Mouse (Mus musculus) testis, postnatal 10 days (tissue): ENCODE data around the gene Pgbd5.

ENCODE experiments used
- DNase-seq: peaks from one replicate; pipeline ENCODE4 v3.0.0; 2021; ENCODE audit warnings: low spot score

Pgbd5 gene

DNA sequence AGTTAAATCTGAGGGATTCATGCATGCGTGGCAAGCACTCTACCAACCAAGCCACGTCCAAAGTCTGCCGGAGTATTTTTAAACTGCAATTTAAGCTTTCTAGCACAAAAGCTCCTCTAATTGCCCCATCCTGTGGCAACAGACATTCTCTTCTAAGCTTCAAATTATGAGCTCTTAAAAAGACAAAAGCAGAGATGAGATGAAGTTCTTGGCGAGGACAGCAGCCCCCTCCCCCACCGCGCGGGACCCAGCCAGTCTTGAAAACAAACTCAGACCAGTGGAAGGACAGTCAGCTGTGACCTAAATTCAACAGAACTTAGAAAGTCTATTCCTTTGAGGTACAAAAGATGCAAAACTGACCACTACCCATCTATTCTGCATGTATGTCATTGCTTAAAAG, 48.3 kb downstream of the Pgbd5 start:
- DNase-seq: no peak

DNA sequence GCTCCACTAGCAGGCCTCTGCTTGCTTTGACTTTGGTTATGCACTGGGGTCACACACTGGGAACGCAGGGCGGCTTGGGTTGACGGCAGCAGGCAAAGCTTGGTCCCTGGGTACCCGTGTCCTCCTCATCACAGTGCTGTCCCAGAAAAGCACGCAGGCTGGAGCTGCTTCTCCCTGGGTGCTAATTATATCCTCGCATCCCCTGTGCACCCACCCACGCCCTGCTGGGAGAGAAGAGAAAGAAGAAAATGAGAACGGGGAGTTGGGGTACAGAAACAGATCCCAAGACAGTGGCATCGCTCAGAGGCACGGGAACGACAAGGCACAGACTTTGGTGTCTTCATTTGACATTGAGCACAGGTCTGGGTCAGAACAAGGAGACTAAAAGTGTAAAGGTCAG, 50.0 kb downstream of the Pgbd5 start:
- DNase-seq: no peak

DNA sequence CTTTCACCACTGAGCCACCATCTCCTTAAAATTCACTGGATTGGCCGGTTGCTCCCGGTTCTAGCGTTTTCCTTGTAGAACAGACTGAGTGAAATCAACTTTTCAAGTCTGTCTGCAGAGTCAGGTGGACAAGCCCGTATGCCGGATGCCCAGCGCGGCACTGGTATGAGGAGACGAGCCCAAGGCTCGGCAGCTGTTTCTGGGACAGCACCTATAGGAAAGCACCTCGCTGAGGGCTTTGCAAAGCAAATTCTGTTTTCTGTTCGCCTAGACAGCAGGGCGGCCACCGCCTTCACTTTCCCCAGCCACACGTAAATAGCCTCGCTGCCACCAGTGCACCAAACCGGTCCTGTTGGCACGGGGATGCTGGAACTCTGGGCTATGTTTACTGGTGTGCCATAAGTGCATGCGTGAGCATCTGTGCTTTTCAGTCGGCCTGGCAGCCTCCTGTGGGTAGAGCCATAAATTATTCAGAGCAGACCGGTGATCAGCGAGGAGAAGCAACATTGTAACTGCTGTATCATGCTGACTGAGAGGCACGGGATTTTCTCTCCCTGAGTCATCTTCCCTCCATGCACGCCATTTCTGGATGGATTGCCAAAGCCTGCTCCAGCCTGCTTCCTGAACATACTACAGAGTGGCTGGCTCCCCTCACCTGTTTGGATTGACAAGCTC, 53.1 kb downstream of the Pgbd5 start:
- DNase-seq: no peak

DNA sequence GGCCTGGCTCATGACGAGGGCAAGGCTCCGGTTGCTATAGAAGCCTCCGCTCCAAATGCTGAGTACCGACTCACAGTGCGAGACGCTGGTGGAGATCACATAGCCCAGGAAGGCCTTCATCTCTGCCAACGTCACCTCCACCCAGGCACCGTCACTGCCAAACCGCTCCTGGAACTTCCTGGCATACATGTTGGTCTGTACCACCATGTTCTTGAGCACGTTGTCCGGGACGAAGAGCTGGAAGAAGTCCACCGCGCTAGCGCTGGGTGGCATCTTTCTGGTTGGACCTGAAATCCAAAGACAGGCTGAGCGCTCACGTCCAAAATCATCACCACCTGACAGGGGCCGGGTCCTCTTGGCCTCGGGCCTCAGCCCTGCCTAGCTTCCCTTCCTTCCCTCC, 55.1 kb downstream of the Pgbd5 start:
- DNase-seq: no peak

DNA sequence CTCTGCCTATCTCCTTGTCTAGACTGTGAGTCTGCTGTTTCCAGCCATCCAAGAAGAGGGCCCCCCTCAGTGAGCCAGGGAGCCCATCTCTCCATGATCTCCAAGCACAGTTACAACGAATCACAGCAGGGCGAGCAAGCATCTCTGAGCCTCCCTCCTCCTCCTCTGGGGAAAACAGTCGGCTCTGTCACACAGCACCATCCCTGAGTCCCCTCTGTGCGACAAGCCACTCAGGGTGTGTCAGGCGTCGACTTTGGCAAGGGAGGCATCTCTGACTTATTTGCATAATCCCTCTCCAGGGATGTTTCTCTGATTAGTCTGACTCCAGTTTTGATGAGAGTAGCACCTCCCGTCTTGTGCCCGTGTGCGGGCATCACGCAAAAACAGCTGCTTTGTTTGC, 57.2 kb downstream of the Pgbd5 start:
- DNase-seq: no peak

DNA sequence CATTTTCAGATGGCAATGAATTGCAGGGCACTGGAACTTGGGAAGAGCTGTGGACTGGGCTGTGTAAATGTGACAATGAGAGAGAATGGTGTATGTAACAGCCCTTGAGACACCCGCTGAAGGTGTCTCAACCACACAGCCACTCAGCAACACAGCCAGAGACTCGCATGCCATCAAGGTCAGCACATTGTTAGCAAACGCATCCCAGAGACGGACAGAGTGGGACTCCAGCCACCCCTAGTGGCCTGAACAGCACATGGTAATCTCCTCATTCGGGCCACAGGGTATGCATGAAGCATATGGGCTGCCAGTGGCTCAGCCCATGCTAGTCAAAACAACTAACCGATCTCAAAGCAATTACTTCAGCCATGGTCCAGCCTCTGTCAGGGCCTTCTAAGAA, 60.2 kb downstream of the Pgbd5 start:
- no peak for DNase-seq

- DNase-seq: no peak
Measured at GRCm38 (mm10) chr8:124376406-124376805, 63.1 kb downstream of the Pgbd5 start.

GRCm38 (mm10) chr8:124375727-124376126, 63.7 kb downstream of the Pgbd5 start:
- no peak for DNase-seq

DNA sequence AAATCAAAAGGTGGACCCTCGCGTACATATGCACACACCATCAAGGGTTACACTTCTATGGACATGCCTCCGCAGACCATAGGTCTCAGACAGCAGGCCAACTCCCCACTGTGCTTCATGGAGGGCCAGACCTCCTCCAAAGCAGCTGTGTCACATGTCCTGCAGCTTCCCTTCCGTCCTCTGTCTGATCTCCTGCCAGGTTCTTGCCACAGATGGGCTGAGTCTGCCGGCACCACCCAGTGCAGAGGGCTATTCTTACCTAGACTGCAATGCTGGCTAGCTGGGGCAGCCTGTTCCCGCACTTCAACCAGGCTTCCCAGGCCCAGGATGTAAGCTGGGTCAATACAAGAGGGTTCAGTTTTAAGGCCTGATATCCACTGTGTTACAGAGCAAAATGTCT, 64.3 kb downstream of the Pgbd5 start:
- no peak for DNase-seq

DNA sequence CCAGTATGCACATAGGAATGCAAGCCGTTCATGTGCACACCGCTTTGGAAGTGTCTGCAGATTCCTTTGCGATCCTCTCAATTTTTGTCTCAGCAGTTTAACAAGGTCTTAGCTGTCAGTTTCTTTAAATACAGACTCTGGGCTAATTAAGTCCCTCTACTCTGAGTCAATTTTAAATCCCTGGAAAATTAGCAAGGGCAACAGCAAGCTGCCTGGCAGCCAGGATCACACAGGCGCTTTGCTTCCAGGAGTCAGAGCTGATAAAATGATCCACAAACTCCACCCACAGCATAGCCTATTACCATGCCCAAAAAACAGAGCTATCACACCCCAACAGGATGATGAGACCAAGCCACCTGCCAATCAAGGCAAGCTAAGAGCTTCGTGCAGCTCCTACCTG, 65.7 kb downstream of the Pgbd5 start:
- no peak for DNase-seq

DNA sequence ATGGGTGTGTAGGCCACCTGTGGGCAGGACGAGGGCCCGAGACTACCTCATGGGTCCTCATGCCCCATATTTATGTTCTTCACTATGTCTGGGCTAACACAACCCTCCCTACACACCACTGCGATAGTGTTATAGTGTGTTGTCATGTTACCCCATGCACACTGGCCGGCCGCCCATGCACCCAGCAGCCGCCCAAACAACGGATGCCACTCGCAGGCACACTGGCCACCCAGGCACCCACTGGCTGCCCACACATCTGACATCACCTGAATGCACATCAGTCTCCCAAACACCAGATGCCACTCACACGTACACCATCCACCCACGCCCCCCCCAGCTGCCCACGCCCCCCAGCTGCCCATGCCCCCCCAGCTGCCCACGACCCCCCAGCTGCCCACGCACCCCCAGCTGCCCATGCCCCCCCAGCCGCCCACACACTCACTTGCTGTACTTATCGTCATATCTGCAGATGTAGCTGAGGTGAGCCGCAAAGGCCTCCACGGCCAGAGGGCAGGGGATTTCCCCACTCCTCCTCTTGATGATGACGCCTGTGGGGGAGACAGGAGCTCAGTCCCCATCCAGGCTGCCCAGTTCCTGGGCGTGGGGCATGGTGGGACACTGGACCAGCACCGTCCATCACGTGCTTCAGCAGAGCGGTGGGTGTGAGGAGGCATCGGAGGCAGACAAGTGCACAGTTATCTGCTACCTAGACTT, 67.9 kb downstream of the Pgbd5 start:
- DNase-seq: no peak

DNA sequence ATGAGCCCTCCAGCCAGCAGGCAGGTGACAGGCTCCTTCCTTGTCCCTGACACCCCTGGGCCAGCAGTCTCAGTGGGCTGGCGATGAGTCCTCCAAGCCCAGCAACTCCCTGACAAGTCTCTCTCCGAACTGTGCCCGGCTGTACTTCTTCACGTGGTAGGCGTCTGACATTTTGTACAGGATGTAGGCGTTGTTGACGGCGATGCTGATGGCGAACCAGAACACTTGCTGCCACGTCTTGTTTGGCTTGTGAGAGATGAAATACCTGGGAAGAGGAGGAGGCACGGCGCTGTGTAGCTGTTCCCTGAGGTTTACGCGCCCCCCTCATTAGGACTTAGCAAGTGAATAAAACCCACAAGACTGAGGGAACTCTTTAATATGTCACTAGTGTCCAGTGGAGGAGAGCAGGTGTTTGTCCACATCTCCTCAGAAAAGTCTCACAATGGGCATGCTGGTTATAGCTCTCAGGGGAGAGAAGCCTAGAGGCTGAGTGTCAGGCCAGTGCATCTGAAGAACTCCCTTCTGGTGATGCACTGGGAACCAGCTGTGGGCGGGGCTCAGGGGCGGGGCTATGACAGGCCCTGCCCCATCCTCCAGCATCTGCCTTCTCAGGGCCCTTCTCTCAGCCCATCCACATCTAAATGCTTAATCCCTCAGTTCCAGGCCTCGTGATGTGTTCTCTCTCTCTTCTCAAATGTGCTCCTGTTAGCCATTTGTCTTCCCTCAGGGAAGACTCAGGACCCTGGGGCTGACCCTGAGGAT, 68.9 kb downstream of the Pgbd5 start:
- no peak for DNase-seq

- peak; percentile 85 for DNase-seq
Measured at GRCm38 (mm10) chr8:124368213-124368612, 71.2 kb downstream of the Pgbd5 start.

- DNase-seq: no peak
Measured at GRCm38 (mm10) chr8:124363337-124363736, 76.1 kb downstream of the Pgbd5 start.

- no peak for DNase-seq
Measured at GRCm38 (mm10) chr8:124362589-124362988, 76.9 kb downstream of the Pgbd5 start.

GRCm38 (mm10) chr8:124361773-124362427, 77.6 kb downstream of the Pgbd5 start:
- no peak for DNase-seq

GRCm38 (mm10) chr8:124360911-124361310, 78.5 kb downstream of the Pgbd5 start:
- DNase-seq: no peak

- no peak for DNase-seq
Measured at GRCm38 (mm10) chr8:124351636-124352035, 87.8 kb downstream of the Pgbd5 start.

- DNase-seq: peak; percentile 95
Measured at GRCm38 (mm10) chr8:124349663-124350062, 89.8 kb downstream of the Pgbd5 start.

DNA sequence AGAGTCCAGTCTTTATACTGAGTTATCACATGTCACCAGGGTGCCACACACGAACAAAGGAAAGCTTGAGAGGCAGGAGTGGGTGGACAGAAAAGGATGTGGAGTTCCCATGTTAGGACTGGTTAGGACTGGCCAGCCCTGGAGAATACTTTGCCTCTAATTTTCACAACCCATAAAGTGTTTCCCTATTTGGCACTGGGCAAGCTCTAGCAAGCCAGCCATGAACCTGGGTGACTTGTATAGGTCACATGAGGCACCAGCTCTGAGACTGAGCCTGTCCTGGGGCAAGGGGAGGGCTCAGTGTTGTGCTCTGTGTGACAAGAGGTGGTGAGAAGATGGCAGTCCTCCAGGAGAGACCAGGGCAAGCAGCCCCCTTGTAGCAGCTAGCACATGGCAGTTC, 91.4 kb downstream of the Pgbd5 start:
- DNase-seq: no peak

GRCm38 (mm10) chr8:124346852-124347523, 92.5 kb downstream of the Pgbd5 start:
- DNase-seq: peak; percentile 87

- DNase-seq: no peak
Measured at GRCm38 (mm10) chr8:124345098-124345497, 94.4 kb downstream of the Pgbd5 start.
